Mouse (Mus musculus): ENCODE data around the gene Zfp39.
"Not testable (repeated sequence)": the region's sequence is repeated elsewhere in the genome, so short reads cannot be mapped to it uniquely, and the experiment has no call there.

The Zfp39 gene

DNA sequence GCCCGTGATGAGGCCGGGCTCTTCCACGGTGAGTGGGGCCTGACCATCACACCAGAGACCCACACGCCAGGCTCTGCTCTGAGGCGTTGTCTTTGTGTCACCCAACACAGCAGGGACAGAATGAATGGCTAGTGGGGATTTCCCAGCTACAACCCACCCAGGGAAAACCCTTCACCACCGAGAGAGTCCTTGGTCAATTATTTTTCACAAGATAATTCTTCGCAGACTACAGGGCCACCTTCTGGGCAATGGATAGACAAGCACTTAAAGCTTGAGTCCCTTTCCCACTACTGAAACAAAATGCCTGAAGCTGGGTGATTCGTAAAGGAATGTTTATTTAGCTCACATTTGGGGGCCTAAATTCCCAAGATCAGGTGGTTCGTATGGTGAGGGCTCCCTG lies 18.4 kb upstream of the Zfp39 start:
- no peak for DNase-seq (ENCODE audit: low spot score)

- DNase-seq (ENCODE audit: low spot score) = no peak
Observed at GRCm38 (mm10) chr11:58918759-58919158, 14.7 kb upstream of the Zfp39 start.

GRCm38 (mm10) chr11:58917745-58918366 lies 13.8 kb upstream of the Zfp39 start, which contains the start of gene Btnl10:
Gene Btnl10 (plus strand): TSS chr11:58917908.
- no peak for DNase-seq (ENCODE audit: low spot score)

DNA sequence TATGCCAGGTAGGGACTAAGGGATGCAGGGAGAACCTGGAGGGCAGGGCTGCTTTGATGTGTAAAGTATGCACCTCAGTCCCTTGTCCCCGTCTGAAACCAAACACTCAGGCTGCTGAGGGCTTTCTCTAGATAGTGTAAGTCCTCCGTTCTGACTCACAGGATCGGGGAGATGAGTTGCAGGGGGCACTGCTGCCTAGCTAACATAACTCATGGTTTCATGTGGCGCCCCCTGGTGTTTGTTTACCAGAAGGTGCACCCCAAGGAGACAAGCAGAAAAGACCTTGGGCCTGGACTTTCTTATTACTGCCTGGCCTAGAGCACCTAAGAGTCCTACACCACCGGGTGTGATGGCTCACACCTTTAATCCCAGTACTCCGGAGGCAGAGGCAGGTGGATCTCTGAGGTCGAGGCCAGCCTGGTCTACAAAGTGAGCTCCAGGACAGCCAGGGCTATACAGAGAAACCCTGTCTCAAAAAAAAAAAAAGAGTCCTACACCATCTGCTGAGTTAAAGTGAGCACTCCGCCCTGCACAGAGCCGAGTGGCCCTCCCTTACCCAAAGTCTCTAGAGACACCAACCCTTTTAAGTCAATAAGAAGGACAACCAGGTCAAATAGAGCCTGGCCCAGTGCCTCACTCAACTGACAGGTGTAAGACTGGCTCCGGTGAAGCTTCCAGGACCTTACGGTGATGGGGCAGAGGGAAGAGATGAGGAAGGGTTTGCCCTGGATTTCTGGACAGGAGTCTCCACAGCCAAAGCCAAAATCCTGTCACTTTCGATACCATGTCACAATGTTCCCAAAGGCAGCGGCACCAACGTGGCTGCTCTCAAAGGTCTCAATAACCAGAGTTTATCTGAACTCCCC lies 13.1 kb upstream of the Zfp39 start:
- DNase-seq (ENCODE audit: low spot score) = no peak

- DNase-seq (ENCODE audit: low spot score) = no peak
Observed at GRCm38 (mm10) chr11:58914461-58915028, 10.5 kb upstream of the Zfp39 start.

DNA sequence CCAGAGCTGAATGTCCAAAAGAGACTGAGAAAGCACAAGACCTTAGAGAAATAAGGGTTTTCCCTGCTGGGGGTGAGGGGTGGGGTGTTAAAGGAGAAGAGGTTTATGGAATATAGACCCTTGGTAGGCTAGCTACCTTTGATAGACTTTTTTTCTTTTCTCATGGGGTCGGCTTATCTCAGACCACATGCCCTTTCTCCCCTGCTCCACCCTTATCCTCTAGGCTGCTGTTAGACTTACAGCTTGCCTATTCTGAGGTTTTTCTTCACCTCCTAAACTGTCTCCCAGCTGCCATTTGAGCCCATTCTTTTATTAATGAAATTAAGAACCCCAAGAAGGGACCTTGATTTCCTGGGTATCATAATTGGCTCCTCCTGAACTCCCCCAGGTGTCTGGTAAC lies 9.8 kb upstream of the Zfp39 start:
- DNase-seq (ENCODE audit: low spot score) = no peak

DNA sequence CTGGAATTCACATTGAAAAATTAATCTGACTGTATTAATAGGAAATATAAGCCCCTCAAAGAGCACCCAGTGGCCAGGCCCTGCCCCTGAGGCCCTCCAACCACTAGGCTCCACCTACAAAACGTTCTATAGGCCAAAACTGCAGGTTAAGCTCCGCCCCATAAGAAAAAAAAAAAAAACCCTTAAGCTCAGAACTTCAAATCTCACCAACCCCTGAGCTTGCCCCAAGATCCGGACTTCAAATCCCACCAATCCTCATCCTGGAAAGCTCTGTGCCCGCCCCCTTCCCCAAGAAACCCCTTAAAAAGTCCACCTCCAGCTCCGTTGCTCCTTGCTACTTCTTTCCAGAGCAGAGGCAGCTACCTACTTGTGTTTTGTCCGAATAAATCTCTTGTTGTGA lies 813 bp upstream of the Zfp39 start:
- no peak for DNase-seq (ENCODE audit: low spot score)

GRCm38 (mm10) chr11:58904410-58904718 lies 339 bp upstream of the Zfp39 start:
- DNase-seq (ENCODE audit: low spot score) = no peak

- DNase-seq (ENCODE audit: low spot score) = no peak
Observed at GRCm38 (mm10) chr11:58901080-58901479, 2.9 kb downstream of the Zfp39 start.

- no peak for DNase-seq (ENCODE audit: low spot score)
Observed at GRCm38 (mm10) chr11:58897485-58897884, 6.5 kb downstream of the Zfp39 start.

DNA sequence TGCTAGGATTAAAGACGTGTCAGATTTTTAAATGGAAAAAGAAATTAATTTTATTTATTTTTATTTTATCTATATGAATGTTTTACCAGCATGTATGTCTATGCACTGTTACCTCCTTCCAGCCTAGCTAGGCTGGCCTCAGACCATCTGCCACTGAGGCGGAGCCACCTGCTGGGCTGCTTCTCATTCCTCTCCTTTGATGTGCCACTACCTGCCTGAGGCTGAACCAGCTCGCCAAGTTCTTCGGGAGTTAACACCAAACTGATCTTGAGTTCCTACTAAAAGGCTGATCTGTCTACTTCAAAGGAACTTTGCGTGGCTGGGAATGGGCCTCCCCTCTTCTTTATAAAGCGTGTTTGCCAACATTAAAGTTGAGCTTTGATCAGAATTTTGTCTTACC lies 9.6 kb downstream of the Zfp39 start:
- DNase-seq (ENCODE audit: low spot score) = no peak

DNA sequence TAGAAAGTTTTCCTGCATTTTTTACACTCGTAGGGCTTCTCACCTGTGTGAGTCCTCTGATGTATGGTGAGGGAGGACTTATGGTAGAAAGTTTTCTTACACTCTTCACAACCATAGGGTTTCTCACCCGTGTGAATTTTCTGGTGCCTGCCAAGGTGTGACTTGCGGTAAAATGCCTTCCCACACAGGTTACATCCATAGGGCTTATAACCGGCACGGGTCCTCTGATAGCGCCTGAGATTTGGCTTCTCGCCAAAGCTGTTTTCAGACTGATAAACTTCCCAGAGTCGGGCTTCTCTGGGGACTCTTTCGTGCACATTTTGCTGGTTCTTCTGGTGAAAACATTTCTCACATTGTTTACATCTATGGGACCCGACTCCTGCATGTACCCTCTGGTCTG lies 13.5 kb downstream of the Zfp39 start:
- no peak for DNase-seq (ENCODE audit: low spot score)

DNA sequence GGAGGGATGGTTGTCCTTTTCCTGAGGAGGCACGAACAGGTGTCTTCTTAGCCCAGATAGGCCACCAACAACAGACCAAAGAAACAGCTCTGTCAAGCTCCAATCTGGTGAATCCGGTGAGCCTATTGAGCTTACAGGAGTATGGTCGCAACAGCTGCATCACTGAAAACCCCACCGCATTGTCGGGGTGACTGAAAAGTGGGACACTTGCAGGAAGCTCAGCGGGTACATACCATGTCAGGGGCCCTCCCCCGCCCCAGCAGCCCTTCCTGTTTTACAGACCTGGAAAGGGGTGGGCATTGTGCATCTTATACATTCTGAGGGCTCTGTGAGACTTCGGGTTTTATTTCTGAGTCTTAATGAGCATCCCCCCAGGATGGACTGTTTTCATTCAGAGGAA lies 20.3 kb downstream of the Zfp39 start:
- no peak for DNase-seq (ENCODE audit: low spot score)

GRCm38 (mm10) chr11:58870961-58871360 lies 33.1 kb downstream of the Zfp39 start:
- no peak for DNase-seq (ENCODE audit: low spot score)

DNA sequence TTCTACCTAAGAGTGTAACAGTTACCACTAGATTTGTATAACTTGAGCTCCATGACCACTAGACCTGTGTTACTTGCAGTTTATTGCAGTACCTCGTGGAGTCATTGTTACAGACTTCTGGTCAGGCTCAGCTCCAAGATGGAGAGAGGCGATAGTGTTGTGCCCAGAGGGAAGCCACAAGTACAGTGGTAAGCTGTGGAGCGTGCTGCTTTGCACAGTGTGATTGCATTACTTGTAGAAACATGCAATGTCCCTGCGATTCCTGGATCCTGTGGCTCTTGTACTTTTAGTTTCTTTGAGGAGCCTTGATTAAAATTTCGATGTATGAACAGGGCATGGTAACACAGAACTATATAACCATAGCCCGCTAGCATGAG lies 36.1 kb downstream of the Zfp39 start:
- DNase-seq (ENCODE audit: low spot score) = no peak

GRCm38 (mm10) chr11:58867039-58867953 lies 36.7 kb downstream of the Zfp39 start, which contains the start of gene 2810021J22Rik:
Gene 2810021J22Rik (plus strand): TSS chr11:58867216.
- peak; percentile 68 for DNase-seq (ENCODE audit: low spot score)

DNA sequence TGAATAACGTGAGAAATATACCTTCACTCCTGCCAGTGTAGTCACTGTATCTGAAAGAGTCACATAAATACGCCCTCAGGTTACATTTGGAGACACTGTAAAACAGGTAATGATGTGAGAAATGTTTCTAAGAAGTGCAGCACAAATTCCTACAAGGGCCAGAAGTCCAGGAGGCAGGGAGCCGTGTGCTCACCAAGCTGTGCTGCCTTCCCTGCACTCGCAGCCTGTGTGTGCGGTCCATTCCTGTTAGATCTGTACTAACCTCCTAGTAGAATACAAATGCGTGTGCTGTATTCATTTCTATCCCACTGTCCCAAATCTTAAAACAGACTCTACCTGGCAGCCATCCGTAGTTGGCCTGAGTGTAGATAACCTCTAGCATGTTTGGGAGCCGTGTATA lies 43.3 kb downstream of the Zfp39 start:
- DNase-seq (ENCODE audit: low spot score) = no peak

GRCm38 (mm10) chr11:58849731-58850130 lies 54.3 kb downstream of the Zfp39 start:
- no peak for DNase-seq (ENCODE audit: low spot score)

DNA sequence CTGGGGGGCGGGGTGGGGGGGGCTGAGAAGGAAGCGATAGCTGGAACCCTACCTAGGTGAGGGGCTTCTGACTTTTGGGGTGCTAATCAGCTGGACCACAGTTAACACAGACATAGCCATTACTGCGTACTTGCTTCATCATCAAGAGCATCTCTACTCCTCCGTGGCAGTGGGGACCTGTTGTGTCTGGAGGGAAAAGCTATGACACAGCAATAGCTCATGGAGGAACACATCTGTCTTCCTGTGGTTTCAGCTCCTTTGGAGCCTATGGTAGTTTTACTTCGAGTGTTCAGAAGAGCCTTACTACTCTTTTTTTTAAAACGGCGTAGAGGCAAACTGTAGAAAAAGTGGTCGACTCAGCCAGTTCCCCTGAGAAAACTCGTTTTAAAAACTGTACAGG lies 56.4 kb downstream of the Zfp39 start:
- no peak for DNase-seq (ENCODE audit: low spot score)

DNA sequence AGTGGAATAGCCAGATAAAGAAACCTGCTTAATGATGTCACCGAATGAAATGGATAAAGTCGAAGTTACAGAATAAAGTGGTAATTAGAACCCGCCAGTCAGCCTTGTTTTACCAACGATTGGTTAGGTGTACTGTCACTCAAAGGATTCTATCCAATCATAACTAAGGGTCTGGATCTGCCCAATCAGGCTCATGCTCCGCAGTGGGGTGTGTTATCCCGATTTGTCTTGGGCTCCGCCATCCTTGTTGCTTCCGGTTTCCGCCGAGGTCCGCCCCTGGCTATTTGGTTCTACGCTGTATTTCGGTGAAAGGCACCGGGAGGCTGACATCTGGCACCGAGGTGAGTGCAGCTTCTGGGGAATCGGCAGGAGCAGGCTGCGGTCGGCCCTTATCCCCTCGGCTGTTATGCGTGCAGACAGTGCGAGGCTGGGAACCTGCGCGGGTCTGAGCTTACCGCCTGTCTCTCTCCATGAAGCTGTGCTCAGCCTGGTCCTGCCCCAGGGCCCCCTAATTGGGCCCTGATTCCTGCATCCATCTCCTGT lies 57.0 kb downstream of the Zfp39 start, which contains the start of gene Gm12258:
Gm12258 (plus strand) TSS at position 240 of the 543 bp plus-strand sequence.
- peak; percentile 85 for DNase-seq (ENCODE audit: low spot score)

DNA sequence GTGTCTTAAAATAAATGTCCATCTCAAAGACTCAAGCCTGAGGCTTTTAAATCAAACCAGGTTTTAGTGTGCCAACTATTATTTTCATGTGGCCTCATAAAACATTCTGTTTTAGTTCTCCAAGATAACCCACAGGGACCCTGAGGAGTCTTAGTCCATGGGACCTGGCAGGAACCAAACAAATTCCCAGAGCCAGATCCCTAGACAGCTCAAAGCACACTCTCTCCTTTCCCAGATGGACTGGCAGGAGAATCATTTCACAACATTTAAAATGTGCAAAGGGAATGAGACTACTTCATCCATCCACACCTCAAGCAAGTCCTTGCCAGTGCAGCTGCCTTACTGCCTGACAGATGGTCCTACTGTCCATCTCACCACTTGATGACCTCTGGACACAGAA lies 65.1 kb downstream of the Zfp39 start, which contains the start of gene Olfr311:
Olfr311 (plus strand) TSS at position 301 of the 400 bp plus-strand sequence.
- not testable (repeated sequence) for DNase-seq (ENCODE audit: low spot score)

Data from ovary, adult 18-20 months (tissue).